Mouse (Mus musculus) kidney, embryonic 15.5 days (tissue): ENCODE results near the gene Gm14435. TPM values are rescaled to one million over a fixed set of nuclear protein-coding genes. Genes with fewer than 3 reads are reported as not detected.
"Not testable (repeated sequence)": the region's sequence is repeated elsewhere in the genome, so short reads cannot be mapped to it uniquely, and the experiment has no call there.

Experiments
- ATAC-seq: fragments of 200-750 bp; cut with Nextera tagmentation; replicated peaks from 2 replicates; pipeline ENCODE4 v1.8.0; 2017; ENCODE audit warnings: moderate TSS enrichment; ENCODE audit not compliant: low FRiP score
- H3K27ac ChIP-seq: fragments of 300-500 bp; sonication (generic); 2 replicates; pipeline ENCODE4 v1.5.1; 2015; ENCODE audit warnings: mild to moderate bottlenecking, inconsistent platforms
- H3K27me3 ChIP-seq: fragments of 300-500 bp; sonication (generic); 2 replicates; pipeline ENCODE4 v1.6.1; 2015; ENCODE audit warnings: inconsistent platforms
- H3K36me3 ChIP-seq: fragments of 300-500 bp; sonication (generic); 2 replicates; pipeline ENCODE4 v1.6.1; 2015; ENCODE audit warnings: inconsistent platforms
- H3K4me1 ChIP-seq: fragments of 300-500 bp; sonication (generic); 2 replicates; pipeline ENCODE4 v1.6.1; 2015; ENCODE audit warnings: inconsistent platforms
- H3K4me2 ChIP-seq: fragments of 300-500 bp; sonication (generic); 2 replicates; pipeline ENCODE4 v1.6.1; 2015; ENCODE audit warnings: moderate library complexity, mild to moderate bottlenecking, inconsistent platforms
- H3K4me3 ChIP-seq: fragments of 300-500 bp; sonication (generic); replicated peaks from 2 replicates; pipeline ENCODE4 v1.5.1; 2015; ENCODE audit warnings: mild to moderate bottlenecking, inconsistent platforms
- H3K9ac ChIP-seq: fragments of 300-500 bp; sonication (generic); 2 replicates; pipeline ENCODE4 v1.6.1; 2015; ENCODE audit warnings: mild to moderate bottlenecking, inconsistent platforms
- H3K9me3 ChIP-seq: fragments of 300-500 bp; sonication (generic); replicated peaks from 2 replicates; pipeline ENCODE4 v1.6.1; 2016; ENCODE audit warnings: inconsistent platforms
- WGBS: fragments of 180-500 bp; shearing (Covaris S2); methylation state at CpG from one replicate; pipeline ENCODE4 v1.1.7; 2015; ENCODE audit warnings: mixed read lengths; 5-methylcytosine and 5-hydroxymethylcytosine counted together
- polyA plus RNA-seq: library from polyadenylated mRNA; unstranded; fragments of >200 nt; fragmentation: Nextera tagmentation; extraction: Ambion mirVana; gene quantifications from 2 replicates; pipeline ENCODE4 v1.2.1, GENCODE M21; 2015

The Gm14435 gene
- polyA plus RNA-seq, result 13.8 and 14.1 TPM in 2 replicates

- not testable (repeated sequence) for H3K4me3 ChIP-seq
These were observed at the start of gene Gm14435 for GRCm38 (mm10) chr2:176423294-176423693. TSS of gene Gm14435 (plus strand) at chr2:176423594.

More at GRCm38 (mm10) chr2:176423294-176423693, at the start of gene Gm14435:
- not testable (repeated sequence) for H3K27ac ChIP-seq, ATAC-seq, H3K4me2 ChIP-seq, H3K27me3 ChIP-seq, H3K9me3 ChIP-seq, H3K9ac ChIP-seq, H3K4me1 ChIP-seq, H3K36me3 ChIP-seq
- no CpG with 5 or more reads among the region's 6 CpGs for WGBS

Other genes with a start within 250 kb of the Gm14435 start
- 6.5 and 7.2 TPM in 2 replicates for gene 2210418O10Rik, start 197.0 kb upstream of the Gm14435 start, polyA plus RNA-seq
- not detected in 2 replicates for gene Gm11009, start 104.1 kb upstream of the Gm14435 start, polyA plus RNA-seq
- 0.94 and 3.9 TPM in 2 replicates for gene Gm14434, start 63.2 kb downstream of the Gm14435 start, polyA plus RNA-seq
- gene Zfp967, start 97.5 kb downstream of the Gm14435 start, polyA plus RNA-seq, result not detected in 2 replicates
- gene Gm14308, start 212.8 kb downstream of the Gm14435 start, polyA plus RNA-seq, result 21.4 and 24.9 TPM in 2 replicates
- 7.7 and 9.4 TPM in 2 replicates for gene Zfp973, start 246.9 kb downstream of the Gm14435 start, polyA plus RNA-seq